Mouse (Mus musculus): ENCODE results near the gene Prdm15. TPM values are rescaled to one million over a fixed set of nuclear protein-coding genes. Genes with fewer than 3 reads are reported as not detected.

Prdm15 gene
- 3.3 and 4.1 TPM in 2 replicates for polyA plus RNA-seq (2012; rRNA removed)

GRCm38 (mm10) chr16:97851741-97852319, at the start of gene Prdm15:
Prdm15 (minus strand) TSS chr16:97851850.

GRCm38 (mm10) chr16:97763061-97763989, 88.3 kb downstream of the Prdm15 start, which contains the start of gene Ripk4:
Ripk4 (minus strand) TSS chr16:97763787.

Other genes starting within 250 kb of the Prdm15 start
- gene Tmprss2, start 240.7 kb downstream of the Prdm15 start, polyA plus RNA-seq (2012; rRNA removed), result 2.7 and 3.5 TPM in 2 replicates
- gene Ripk4, start 88.1 kb downstream of the Prdm15 start, polyA plus RNA-seq (2012; rRNA removed), result 2.1 and 2.2 TPM in 2 replicates
- 4.1 and 4.3 TPM in 2 replicates for gene C2cd2, start 110.7 kb upstream of the Prdm15 start, polyA plus RNA-seq (2012; rRNA removed)
- gene Zbtb21, start 110.8 kb upstream of the Prdm15 start, polyA plus RNA-seq (2012; rRNA removed), result 4.0 and 4.7 TPM in 2 replicates
- gene B230307C23Rik, start 145.5 kb upstream of the Prdm15 start, polyA plus RNA-seq (2012; rRNA removed), result 4.7 and 5.1 TPM in 2 replicates
- 2.4 and 2.6 TPM in 2 replicates for gene A630089N07Rik, start 230.6 kb upstream of the Prdm15 start, polyA plus RNA-seq (2012; rRNA removed)